Mouse (Mus musculus): ENCODE measurements around the gene Tmem28.
A peak's percentile ranks its signal among the peaks of the same experiment; 100 is the strongest.

The Tmem28 gene

GRCm38 (mm10) chrX:99820790-99821395 lies at the start of gene Tmem28:
Gene Tmem28, plus strand, starts transcription at chrX:99821021.
- DNase-seq = no peak

GRCm38 (mm10) chrX:99780308-99780707 lies 40.5 kb upstream of the Tmem28 start:
- no peak for DNase-seq

- no peak for DNase-seq
Measured at GRCm38 (mm10) chrX:99808375-99808774, 12.4 kb upstream of the Tmem28 start.

- no peak for DNase-seq
Measured at GRCm38 (mm10) chrX:99819395-99819935, 1.4 kb upstream of the Tmem28 start.

- DNase-seq = no peak
Measured at GRCm38 (mm10) chrX:99819936-99820789, 658 bp upstream of the Tmem28 start.

GRCm38 (mm10) chrX:99842090-99842489 lies 21.3 kb downstream of the Tmem28 start:
- DNase-seq = no peak

GRCm38 (mm10) chrX:99853261-99853741 lies 32.5 kb downstream of the Tmem28 start:
- DNase-seq = peak; percentile 29

- DNase-seq = no peak
Measured at GRCm38 (mm10) chrX:99853834-99854233, 33.0 kb downstream of the Tmem28 start.

- DNase-seq = no peak
Measured at GRCm38 (mm10) chrX:99872228-99872627, 51.4 kb downstream of the Tmem28 start.

GRCm38 (mm10) chrX:99872632-99873201 lies 51.9 kb downstream of the Tmem28 start:
- no peak for DNase-seq

- no peak for DNase-seq
Measured at GRCm38 (mm10) chrX:99873259-99873919, 52.6 kb downstream of the Tmem28 start.

- no peak for DNase-seq
Measured at GRCm38 (mm10) chrX:99873920-99874296, 53.1 kb downstream of the Tmem28 start.

- no peak for DNase-seq
Measured at GRCm38 (mm10) chrX:99876781-99877180, 56.0 kb downstream of the Tmem28 start.

- DNase-seq = no peak
Measured at GRCm38 (mm10) chrX:99883396-99883795, 62.6 kb downstream of the Tmem28 start.
